Mouse (Mus musculus) left cerebral cortex, postnatal 14 days (tissue): ENCODE measurements around the gene Hmgcl. TPM values are rescaled to one million over a fixed set of nuclear protein-coding genes. Genes with fewer than 3 reads are reported as not detected.

Source experiments
- total RNA-seq, 2 experiments: library from RNA; stranded (reverse); gene quantifications; 2 replicates each; pipeline ENCODE4 v1.2.3; 2021

Hmgcl gene
- total RNA-seq, 2 experiments from 2014 or later: 28.3 to 30.9 TPM

Other genes starting within 250 kb of the Hmgcl start
- under 1 TPM; 0.42 to 0.70 TPM for gene Il22ra1, start 218.3 kb upstream of the Hmgcl start, total RNA-seq
- gene Myom3, start 186.7 kb upstream of the Hmgcl start, total RNA-seq: 1 to 10 TPM; 2.0 to 2.1 TPM
- gene Srsf10, start 90.7 kb upstream of the Hmgcl start, total RNA-seq: 10 to 100 TPM; 71.0 to 77.4 TPM
- 10 to 100 TPM; 48.8 to 49.7 TPM for gene Pnrc2, start 72.6 kb upstream of the Hmgcl start, total RNA-seq
- under 1 TPM in 1 of 2 experiments, not detected in 1; 0.09 TPM for gene Cnr2, start 51.1 kb upstream of the Hmgcl start, total RNA-seq
- gene Fuca1, start 25.7 kb upstream of the Hmgcl start, total RNA-seq: 10 to 100 TPM; 34.0 to 39.0 TPM
- gene Gale, start 17.3 kb downstream of the Hmgcl start, total RNA-seq: 10 to 100 TPM; 26.2 to 31.6 TPM
- 10 to 100 TPM; 82.2 to 91.6 TPM for gene Lypla2, start 26.2 kb downstream of the Hmgcl start, total RNA-seq
- gene Pithd1, start 40.8 kb downstream of the Hmgcl start, total RNA-seq: 10 to 100 TPM; 71.5 to 72.5 TPM
- 10 to 100 TPM; 27.6 to 28.2 TPM for gene Eloa, start 75.3 kb downstream of the Hmgcl start, total RNA-seq
- gene Rpl11, start 107.0 kb downstream of the Hmgcl start, total RNA-seq: 100 to 1,000 TPM; 216 to 244 TPM
- 10 to 100 TPM; 30.2 to 53.1 TPM for gene Id3, start 197.0 kb downstream of the Hmgcl start, total RNA-seq
- gene E2f2, start 225.9 kb downstream of the Hmgcl start, total RNA-seq: under 1 TPM; 0.90 to 0.93 TPM